Mouse (Mus musculus): ENCODE measurements around the gene Prr30.

- TF ChIP-seq GATA1 (IDR thresholded peaks at IDR 0.05; ENCODE audit: low read length) = no peak
- no peak for TF ChIP-seq TAL1 (IDR thresholded peaks at IDR 0.05; ENCODE audit: low read length)
Observed at GRCm38 (mm10) chr14:101237965-101238364, 37.8 kb upstream of the Prr30 start.

Data from erythroblast, embryonic 14.5 days (primary cell).